Mouse (Mus musculus) embryonic facial prominence, embryonic 12.5 days (tissue): ENCODE data around the gene Plxna2. TPM values are rescaled to one million over a fixed set of nuclear protein-coding genes. Genes with fewer than 3 reads are reported as not detected.
A peak's percentile ranks its signal among the peaks of the same experiment; 100 is the strongest.

Experiments
- ATAC-seq: fragments of 200-750 bp; cut with Nextera tagmentation; 2 replicates; pipeline ENCODE4 v1.8.0; 2017; ENCODE audit not compliant: insufficient number of reproducible peaks, insufficient read depth, low FRiP score, low TSS enrichment
- H3K27ac ChIP-seq: fragments of 300-500 bp; sonication (generic); 2 replicates; pipeline ENCODE4 v1.5.1; 2016; ENCODE audit warnings: mild to moderate bottlenecking
- H3K27me3 ChIP-seq: fragments of 300-500 bp; sonication (generic); 2 replicates; pipeline ENCODE4 v1.6.1; 2016; ENCODE audit warnings: mild to moderate bottlenecking, moderate library complexity
- H3K36me3 ChIP-seq: fragments of 300-500 bp; sonication (generic); 2 replicates; pipeline ENCODE4 v1.6.1; 2016; ENCODE audit warnings: mild to moderate bottlenecking
- H3K4me1 ChIP-seq: fragments of 300-500 bp; sonication (generic); 2 replicates; pipeline ENCODE4 v1.6.1; 2016
- H3K4me2 ChIP-seq: fragments of 300-500 bp; sonication (generic); replicated peaks from 2 replicates; pipeline ENCODE4 v1.6.1; 2016; ENCODE audit warnings: mild to moderate bottlenecking, moderate library complexity
- H3K4me3 ChIP-seq: fragments of 300-500 bp; sonication (generic); 2 replicates; pipeline ENCODE4 v1.5.1; 2016; ENCODE audit warnings: mild to moderate bottlenecking
- H3K9ac ChIP-seq: fragments of 300-500 bp; sonication (generic); 2 replicates; pipeline ENCODE4 v1.6.1; 2016; ENCODE audit warnings: mild to moderate bottlenecking, moderate library complexity
- H3K9me3 ChIP-seq: fragments of 300-500 bp; sonication (generic); 2 replicates; pipeline ENCODE4 v1.6.1; 2016; ENCODE audit warnings: mild to moderate bottlenecking, moderate library complexity
- WGBS: fragments of 180-500 bp; shearing (Covaris S2); methylation state at CpG from one replicate; pipeline ENCODE4 v1.1.7; 2016; 5-methylcytosine and 5-hydroxymethylcytosine counted together
- polyA plus RNA-seq: library from polyadenylated mRNA; unstranded; fragments of >200 nt; fragmentation: Nextera tagmentation; extraction: Ambion mirVana; gene quantifications from 2 replicates; pipeline ENCODE4 v1.2.1, GENCODE M21; 2016

The Plxna2 gene
- polyA plus RNA-seq, 1 experiment from 2014 or later: 11.6 TPM

- WGBS: 85% methylated on average over 5 of the region's 5 CpGs
- H3K27me3 ChIP-seq: no peaks in the 10 kb centered on the region
- ATAC-seq: no peak
Measured at GRCm38 (mm10) chr1:194814187-194814586, 196.2 kb downstream of the Plxna2 start.

DNA sequence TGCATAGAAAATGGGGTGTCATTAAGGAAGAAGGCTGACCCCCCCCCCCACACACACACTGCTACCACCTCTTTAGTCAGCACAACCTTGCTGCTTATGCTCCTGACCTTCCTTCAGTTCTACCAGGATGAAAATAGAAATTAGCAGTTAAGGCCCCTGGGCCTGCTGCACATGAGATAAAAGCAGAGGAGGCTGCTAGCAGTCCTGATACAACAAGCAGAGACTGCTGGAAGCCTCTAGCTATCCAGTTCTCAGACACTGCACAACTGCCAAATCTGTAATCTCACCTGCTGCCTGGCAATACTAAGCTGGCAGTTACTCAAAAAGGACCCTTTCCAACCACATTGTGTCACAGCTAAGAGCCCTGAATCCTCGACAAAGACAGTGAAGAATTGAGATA, 197.5 kb downstream of the Plxna2 start:
- Histone ChIP-seq H3K9me3 (no peaks in the 10 kb centered on the region), H3K4me3 (no peak overlapping the region), H3K4me2 (no peak overlapping the region), H3K27me3 (no peaks in the 10 kb centered on the region), H3K9ac (no peak overlapping the region), H3K27ac (no peak overlapping the region), H3K36me3 (peaks cover 11% of the 10 kb centered on the region; the same call in 1 of the 2 replicates), H3K4me1 (no peaks in the 10 kb centered on the region)
- no peak for ATAC-seq
- WGBS: 68% methylated on average over 1 of the region's 1 CpGs

More at GRCm38 (mm10) chr1:194814187-194814586, 196.2 kb downstream of the Plxna2 start:
- no peak overlapping the region for H3K9ac ChIP-seq
- no peaks in the 10 kb centered on the region for H3K9me3 ChIP-seq
- peaks cover 21% of the 10 kb centered on the region; the same call in 1 of the 2 replicates for H3K36me3 ChIP-seq
- H3K4me2 ChIP-seq: no peak overlapping the region
- no peak overlapping the region for H3K4me3 ChIP-seq
- H3K4me1 ChIP-seq: no peaks in the 10 kb centered on the region
- H3K27ac ChIP-seq: no peak overlapping the region

DNA sequence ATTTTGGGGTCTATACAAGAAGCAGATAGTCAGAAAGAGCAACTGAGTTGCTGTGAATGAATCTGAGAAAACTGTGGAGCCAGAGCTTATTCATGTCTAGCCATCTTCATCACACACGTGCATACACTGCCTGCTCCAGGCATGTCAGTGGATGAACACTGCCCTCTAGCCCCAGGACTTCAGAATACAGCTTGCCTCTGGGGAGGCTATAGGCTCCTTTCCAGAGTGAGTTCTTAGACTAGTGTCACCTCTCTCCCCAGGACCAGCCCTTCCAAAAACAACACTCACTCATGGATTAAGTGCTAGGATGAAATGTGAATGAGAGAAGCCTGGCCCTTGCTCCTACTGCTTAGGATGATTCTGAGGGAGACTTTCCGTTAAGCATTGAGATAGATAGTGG, 198.9 kb downstream of the Plxna2 start:
- 34% methylated on average over 2 of the region's 2 CpGs for WGBS
- Histone ChIP-seq H3K36me3 (peaks cover 6% of the 10 kb centered on the region; the same call in 1 of the 2 replicates), H3K9ac (no peak overlapping the region), H3K27me3 (no peaks in the 10 kb centered on the region), H3K4me2 (no peak overlapping the region), H3K4me1 (no peaks in the 10 kb centered on the region), H3K27ac (no peak overlapping the region), H3K9me3 (no peaks in the 10 kb centered on the region), H3K4me3 (no peak overlapping the region)
- ATAC-seq: 0 out of 2 replicates have a peak, but pooled peaks have one; percentile 67

DNA sequence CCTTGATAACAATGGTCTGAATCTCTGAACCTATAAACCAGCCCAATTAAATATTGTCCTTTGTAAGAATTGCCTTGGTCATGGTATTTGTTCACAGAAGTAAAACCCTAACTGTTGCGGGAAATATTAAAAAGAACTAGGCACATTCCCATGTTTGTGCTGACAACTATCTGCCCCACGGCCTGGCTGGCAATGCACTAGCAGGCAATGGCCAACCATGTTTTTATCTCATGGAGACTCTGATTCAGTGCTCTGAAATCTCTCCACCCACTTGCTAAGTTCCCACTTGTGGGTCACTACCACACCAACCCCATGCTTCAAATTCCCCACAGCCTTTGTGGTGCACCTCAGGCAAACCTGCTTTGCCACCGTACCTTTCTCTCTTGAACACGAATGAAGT, 202.9 kb downstream of the Plxna2 start:
- H3K4me1 ChIP-seq: no peaks in the 10 kb centered on the region

DNA sequence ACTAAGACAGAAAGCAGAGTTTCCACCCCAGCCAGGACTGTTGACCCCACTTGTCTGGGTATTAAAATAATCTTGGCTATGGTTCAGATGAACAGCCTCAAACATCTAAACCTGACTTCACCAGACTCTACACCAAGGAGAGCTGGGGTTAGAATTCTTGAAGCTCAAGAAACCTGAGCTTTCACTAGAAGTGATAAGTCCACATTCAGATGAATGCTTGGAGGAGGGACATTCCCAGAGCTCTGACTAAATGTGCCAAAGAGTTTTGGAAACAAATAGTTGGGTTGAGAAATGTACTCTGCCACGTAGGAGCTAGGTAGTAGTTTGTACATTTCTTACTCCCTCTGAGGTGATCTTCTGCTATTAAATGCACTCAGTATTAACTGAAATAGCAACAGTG, 203.7 kb downstream of the Plxna2 start:
- H3K36me3 ChIP-seq: no peaks in the 10 kb centered on the region
- H3K4me3 ChIP-seq: no peak overlapping the region
- WGBS: 76% methylated on average over 1 of the region's 1 CpGs

More for the DNA sequence above, 202.9 kb downstream of the Plxna2 start:
- WGBS: 88% methylated on average over 4 of the region's 4 CpGs
- H3K27ac ChIP-seq: no peak overlapping the region
- H3K9me3 ChIP-seq: no peaks in the 10 kb centered on the region
- H3K9ac ChIP-seq: no peak overlapping the region
- no peak overlapping the region for H3K4me2 ChIP-seq
- H3K36me3 ChIP-seq: no peaks in the 10 kb centered on the region
- H3K4me3 ChIP-seq: no peak overlapping the region
- no peaks in the 10 kb centered on the region for H3K27me3 ChIP-seq
- ATAC-seq: no peak

GRCm38 (mm10) chr1:194828316-194828715, 210.3 kb downstream of the Plxna2 start:
- no peak overlapping the region for H3K4me3 ChIP-seq
- no peak overlapping the region for H3K9ac ChIP-seq
- no peaks in the 10 kb centered on the region for H3K36me3 ChIP-seq
- no peaks in the 10 kb centered on the region for H3K9me3 ChIP-seq
- no peak for ATAC-seq
- H3K4me1 ChIP-seq: no peaks in the 10 kb centered on the region
- no peaks in the 10 kb centered on the region for H3K27me3 ChIP-seq
- H3K4me2 ChIP-seq: no peak overlapping the region
- H3K27ac ChIP-seq: no peak overlapping the region

More for the DNA sequence above, 203.7 kb downstream of the Plxna2 start:
- H3K9ac ChIP-seq: no peak overlapping the region
- no peaks in the 10 kb centered on the region for H3K27me3 ChIP-seq
- H3K27ac ChIP-seq: no peak overlapping the region
- H3K4me2 ChIP-seq: no peak overlapping the region
- no peaks in the 10 kb centered on the region for H3K9me3 ChIP-seq
- no peaks in the 10 kb centered on the region for H3K4me1 ChIP-seq
- ATAC-seq: no peak

DNA sequence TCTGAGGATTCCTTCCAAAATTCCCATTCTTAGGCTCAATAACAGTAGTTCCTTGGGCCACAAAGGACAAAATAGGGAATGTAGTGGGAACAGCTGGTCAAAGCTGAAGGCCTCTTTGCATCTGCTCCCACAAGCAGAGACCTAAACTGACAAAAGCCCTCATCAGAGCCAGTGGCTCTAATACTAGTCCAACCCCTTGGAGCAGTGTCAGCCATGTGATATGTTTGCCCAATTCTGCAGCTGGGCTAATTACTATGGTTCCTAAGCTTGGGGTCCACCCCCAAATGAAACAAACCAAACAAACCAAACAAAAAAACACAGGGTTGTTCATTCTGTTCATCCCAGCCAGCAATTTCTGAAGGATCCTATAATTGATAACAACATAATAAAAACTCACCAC, 217.2 kb downstream of the Plxna2 start:
- Histone ChIP-seq H3K27me3 (no peaks in the 10 kb centered on the region), H3K9ac (no peak overlapping the region), H3K4me3 (no peak overlapping the region), H3K4me2 (no peak overlapping the region), H3K36me3 (no peaks in the 10 kb centered on the region), H3K27ac (no peak overlapping the region), H3K9me3 (no peaks in the 10 kb centered on the region), H3K4me1 (no peaks in the 10 kb centered on the region)
- no peak for ATAC-seq

- Histone ChIP-seq H3K27ac (no peak overlapping the region), H3K9me3 (no peaks in the 10 kb centered on the region), H3K4me1 (no peaks in the 10 kb centered on the region), H3K27me3 (no peaks in the 10 kb centered on the region), H3K36me3 (no peaks in the 10 kb centered on the region), H3K4me2 (no peak overlapping the region), H3K9ac (no peak overlapping the region), H3K4me3 (no peak overlapping the region)
- ATAC-seq: no peak
- WGBS: 51% methylated on average over 3 of the region's 3 CpGs
Measured at GRCm38 (mm10) chr1:194836182-194836581, 218.2 kb downstream of the Plxna2 start.

GRCm38 (mm10) chr1:194836671-194837070, 218.7 kb downstream of the Plxna2 start:
- no peak overlapping the region for H3K27ac ChIP-seq
- no peaks in the 10 kb centered on the region for H3K27me3 ChIP-seq
- no peak overlapping the region for H3K9ac ChIP-seq
- ATAC-seq: no peak
- H3K9me3 ChIP-seq: no peaks in the 10 kb centered on the region
- no peaks in the 10 kb centered on the region for H3K36me3 ChIP-seq
- WGBS: 76% methylated on average over 4 of the region's 4 CpGs
- no peaks in the 10 kb centered on the region for H3K4me1 ChIP-seq
- no peak overlapping the region for H3K4me3 ChIP-seq
- H3K4me2 ChIP-seq: no peak overlapping the region

DNA sequence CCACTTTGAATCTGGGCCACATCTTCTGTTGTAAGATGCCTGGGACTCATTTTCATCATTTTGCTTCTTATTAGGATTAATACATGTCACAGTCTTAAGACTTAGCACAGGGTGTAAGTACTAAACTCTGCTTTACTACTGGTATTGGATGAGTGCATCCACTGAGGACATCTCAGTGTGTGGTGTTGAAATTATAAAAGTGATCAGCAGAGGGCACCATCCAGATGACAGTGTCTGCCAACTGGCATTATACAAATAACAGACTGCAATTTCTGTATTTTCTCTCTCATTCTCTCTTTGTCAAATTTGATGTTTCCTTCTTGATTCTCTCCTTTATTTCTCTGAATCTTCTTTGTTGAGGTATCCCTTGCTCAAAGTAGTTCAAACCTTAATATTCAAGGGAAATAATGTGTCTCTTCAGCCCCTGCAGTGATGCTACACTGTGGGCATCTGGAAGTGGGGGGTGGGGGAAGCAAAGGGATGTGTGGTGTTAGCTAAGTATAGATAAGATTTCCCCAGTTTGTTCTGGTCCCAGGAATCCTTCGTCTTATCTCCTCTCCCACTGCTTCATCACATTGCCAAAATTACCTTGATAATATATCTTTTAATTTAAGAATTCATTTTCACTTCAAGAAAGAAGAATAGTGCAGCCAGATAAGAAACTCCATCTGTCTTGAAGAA, 221.4 kb downstream of the Plxna2 start:
- no peak for ATAC-seq
- 50% methylated on average over 1 of the region's 1 CpGs for WGBS
- no peaks in the 10 kb centered on the region for H3K4me1 ChIP-seq
- no peak overlapping the region for H3K27ac ChIP-seq
- H3K27me3 ChIP-seq: no peaks in the 10 kb centered on the region
- H3K4me2 ChIP-seq: no peak overlapping the region
- no peak overlapping the region for H3K9ac ChIP-seq
- H3K36me3 ChIP-seq: no peaks in the 10 kb centered on the region
- H3K9me3 ChIP-seq: no peaks in the 10 kb centered on the region
- no peak overlapping the region for H3K4me3 ChIP-seq

- Histone ChIP-seq H3K27ac (no peak overlapping the region), H3K4me2 (no peak overlapping the region), H3K9me3 (no peaks in the 10 kb centered on the region), H3K27me3 (no peaks in the 10 kb centered on the region), H3K36me3 (no peaks in the 10 kb centered on the region), H3K4me1 (no peaks in the 10 kb centered on the region), H3K4me3 (no peak overlapping the region), H3K9ac (no peak overlapping the region)
- WGBS: 87% methylated on average over 2 of the region's 2 CpGs
- no peak for ATAC-seq
Measured at GRCm38 (mm10) chr1:194843020-194843419, 225.0 kb downstream of the Plxna2 start.

- ATAC-seq: no peak
- no peak overlapping the region for H3K9ac ChIP-seq
Measured at GRCm38 (mm10) chr1:194847014-194847413, 229.0 kb downstream of the Plxna2 start.

More at GRCm38 (mm10) chr1:194847014-194847413, 229.0 kb downstream of the Plxna2 start:
- Histone ChIP-seq H3K27ac (no peak overlapping the region), H3K9me3 (no peaks in the 10 kb centered on the region), H3K4me3 (no peak overlapping the region), H3K4me2 (no peak overlapping the region), H3K36me3 (no peaks in the 10 kb centered on the region), H3K4me1 (no peaks in the 10 kb centered on the region), H3K27me3 (no peaks in the 10 kb centered on the region)
- WGBS: 73% methylated on average over 4 of the region's 4 CpGs
